Mouse (Mus musculus) adrenal gland, postnatal 14 days (tissue): ENCODE measurements at regions not wholly inside any gene's neighbourhood (a gene's known extent, or its start where the extent isn't known, plus 50 kb on each side); places are given as distances from the start of the nearest gene placed in this dataset.

Experiments
- DNase-seq: peaks from one replicate; pipeline ENCODE4 v3.0.0; 2021; ENCODE audit warnings: mixed read lengths

DNA sequence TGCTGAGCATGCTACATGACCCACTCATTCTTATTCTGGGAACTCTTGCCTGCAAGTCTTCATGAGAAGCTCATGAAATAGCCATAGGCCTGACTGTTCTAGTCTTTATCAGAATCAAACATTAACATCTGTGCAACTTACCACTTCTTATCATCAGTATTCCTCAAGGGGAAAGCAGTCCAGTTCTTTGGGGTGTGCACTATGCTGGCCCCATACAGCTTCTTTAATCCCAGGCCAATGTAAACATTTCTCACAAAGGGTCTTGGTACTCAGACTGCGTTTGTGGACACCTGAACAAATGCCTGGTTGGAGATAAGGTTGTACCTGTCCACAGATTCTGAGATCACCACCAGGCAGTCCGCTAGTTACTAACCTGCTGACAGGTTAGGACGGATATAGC is 51.3 kb downstream of the 3110018I06Rik start:
- no peak for DNase-seq

- no peak for DNase-seq
Measured at GRCm38 (mm10) chr12:107541196-107541595, 52.8 kb downstream of the 3110018I06Rik start.

GRCm38 (mm10) chr12:107547194-107547885 is 58.9 kb downstream of the 3110018I06Rik start:
- no peak for DNase-seq

DNA sequence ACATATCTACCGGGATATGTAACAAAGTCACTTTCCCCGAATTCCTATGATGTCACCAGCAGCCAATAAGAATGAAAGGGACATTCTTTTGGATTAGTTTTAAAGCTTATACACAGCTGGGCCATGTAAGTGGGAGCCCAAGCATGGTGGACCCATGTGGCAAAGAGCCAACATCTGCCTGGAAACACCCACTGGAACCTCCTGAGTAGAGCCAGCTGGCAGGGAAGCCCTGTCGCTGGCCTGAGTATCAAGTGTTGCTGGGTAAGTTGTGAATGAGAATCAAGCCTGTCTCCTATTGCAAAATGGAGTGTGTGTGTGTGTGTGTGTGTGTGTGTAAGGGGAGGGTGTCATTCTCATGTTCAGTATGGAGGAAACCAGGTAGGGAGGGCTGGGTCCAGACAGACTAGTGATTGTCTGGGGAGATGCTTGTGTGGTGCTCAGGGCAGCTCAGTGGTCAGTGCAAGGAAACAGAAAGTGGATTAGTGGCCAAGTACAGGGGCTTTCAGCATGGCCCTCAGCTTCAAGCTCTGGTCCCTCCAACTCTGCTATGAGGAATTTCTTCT is 59.5 kb downstream of the 3110018I06Rik start:
- no peak for DNase-seq

DNA sequence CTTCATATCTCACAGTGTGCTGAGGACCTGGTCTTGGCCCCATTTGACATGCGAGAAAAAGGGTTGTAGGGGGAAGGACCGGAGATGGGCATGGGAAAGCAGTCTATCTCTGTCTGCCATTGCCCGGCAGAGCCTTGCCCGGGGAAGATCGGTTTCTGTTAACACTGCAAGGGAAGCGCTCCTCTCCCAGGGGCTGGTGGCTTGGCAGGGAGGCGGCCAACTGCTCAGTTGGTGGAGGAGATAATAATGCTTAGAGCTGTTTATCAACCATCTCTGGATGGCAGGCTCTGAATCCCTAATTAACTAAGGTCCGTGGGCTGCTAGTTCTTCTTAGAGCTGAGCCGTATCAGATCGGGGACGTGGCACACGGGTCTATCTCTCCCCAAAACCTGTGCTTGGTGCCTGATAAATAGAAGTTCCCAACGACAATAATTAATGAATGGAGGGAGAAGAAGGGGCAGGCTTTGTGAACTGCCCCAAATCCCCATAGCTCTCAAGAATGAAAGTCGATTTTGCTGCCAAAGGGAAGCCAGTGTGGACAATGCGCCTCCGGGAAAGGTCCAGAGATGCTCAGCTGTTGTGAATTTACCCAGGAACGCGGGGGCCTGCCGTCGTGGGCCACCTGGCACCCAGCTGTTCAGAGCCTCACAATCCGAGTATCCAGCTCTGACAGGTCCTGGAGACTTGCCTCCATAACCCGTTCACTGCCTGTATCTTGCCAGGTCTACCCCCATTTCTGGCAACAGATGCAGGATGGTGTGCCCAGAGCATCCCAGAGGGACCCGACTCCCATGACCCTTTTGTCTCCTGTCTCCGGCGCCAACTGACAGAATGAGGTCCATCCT is 61.2 kb downstream of the 3110018I06Rik start:
- no peak for DNase-seq

DNA sequence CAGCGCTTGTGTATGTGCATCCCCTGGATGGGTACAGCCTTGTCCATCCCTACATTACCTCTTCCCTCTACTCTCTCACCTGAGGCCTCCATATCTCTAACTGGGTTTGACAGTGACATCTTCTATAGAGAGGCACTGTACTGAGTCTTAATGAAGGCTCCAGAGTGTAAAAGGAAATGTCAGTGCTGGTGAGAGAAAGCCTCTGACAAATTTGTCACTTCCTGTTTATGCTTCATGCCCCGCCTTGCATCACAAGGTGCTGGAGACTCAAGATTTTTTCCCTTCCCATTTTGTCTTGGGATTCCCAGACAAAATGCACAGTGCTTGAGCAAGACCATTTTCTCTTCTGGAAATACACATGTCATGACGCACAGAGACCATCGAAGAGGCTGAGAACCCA is 70.8 kb downstream of the 3110018I06Rik start:
- DNase-seq, result no peak

- no peak for DNase-seq
Measured at GRCm38 (mm10) chr12:107560100-107560499, 71.7 kb downstream of the 3110018I06Rik start.

DNA sequence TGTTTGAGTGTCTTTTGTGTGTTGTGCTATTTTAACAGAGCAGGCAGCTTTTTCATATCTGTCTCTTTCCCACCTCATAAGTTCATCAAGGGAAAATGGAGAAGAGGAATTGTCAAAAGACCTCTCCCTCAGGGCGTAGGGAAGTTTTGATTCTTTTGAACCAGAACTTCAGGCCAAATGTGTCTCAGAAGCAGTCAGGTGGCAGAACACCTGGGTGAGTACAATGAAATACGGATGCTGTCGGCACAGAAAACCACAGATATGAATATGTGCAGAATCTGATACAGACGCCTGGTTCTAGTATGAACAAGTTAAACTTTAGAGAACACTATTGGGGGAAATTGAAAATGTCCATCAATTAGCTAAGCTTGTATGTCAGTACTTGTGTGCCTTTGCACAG is 84.2 kb downstream of the 3110018I06Rik start:
- no peak for DNase-seq

DNA sequence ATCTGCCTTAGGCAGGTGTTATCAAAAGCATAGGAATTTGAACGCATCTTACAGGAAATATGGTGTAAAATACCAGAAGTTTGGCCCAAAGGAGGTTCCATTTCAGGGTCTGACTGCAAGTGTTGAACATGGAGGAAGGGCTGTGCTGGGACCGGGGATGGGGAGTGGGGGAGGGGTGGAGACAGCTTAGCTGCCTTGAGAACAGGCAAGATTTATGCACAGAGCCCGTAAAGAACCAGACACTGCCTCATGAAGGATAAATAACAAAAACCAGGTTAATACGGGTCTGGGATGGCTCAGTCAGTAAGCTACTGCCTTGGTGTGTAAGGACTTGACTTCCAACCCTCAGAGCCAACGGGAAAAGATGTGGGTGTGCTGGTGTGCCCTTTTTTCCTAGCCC is 91.1 kb downstream of the 3110018I06Rik start:
- no peak for DNase-seq

DNA sequence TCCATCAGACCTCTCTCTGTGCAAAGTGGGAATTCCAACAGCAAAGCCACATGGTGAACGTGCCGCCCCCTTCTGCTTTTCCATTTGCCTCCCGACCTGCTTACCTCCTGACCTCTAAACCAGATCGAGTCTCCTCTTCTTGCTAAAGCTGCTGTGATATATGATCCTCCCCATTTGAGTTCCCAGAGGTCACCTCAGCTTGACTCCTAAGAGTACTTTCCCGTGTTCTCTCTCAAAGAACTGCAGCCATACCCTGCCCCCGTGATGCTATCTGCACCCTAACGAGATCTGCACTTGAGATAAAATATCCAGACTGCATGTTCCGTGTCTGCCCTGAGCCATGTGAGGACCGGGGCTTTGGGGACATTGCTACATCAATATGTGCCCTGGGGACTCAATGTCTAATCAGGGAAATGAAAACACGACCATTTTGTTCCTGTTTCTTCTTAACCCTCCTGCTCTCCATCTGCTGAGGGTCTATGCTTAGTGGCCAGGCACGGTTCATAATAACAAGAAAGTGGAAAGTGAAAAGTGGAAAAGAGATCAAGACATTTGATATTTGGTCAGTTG is 94.8 kb downstream of the 3110018I06Rik start:
- DNase-seq, result no peak

DNA sequence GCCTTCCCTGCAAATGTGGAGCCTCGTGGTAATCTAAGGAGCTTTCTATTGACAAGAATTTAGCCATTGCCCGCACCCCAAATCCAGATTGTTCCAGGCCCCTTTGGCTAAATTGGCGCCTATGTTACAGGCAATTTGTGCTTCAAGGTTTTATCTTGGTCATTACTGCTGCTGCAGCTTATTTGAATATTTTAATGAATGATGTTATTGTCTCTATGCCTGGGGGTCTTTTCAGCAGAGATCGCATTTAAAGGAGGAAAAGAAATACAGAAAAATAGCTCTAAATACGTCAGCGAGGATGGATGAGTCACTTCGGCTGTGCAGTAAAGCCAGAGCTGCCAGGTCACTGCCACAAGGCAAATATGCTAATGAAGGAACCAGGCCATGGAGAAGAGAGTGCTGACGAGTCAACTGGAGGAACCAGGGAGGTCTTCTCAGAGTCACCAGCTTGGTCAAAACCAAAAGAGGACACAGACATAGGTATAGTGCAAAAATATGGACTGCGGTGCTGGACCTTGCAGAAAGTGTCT is 97.3 kb downstream of the 3110018I06Rik start:
- no peak for DNase-seq

DNA sequence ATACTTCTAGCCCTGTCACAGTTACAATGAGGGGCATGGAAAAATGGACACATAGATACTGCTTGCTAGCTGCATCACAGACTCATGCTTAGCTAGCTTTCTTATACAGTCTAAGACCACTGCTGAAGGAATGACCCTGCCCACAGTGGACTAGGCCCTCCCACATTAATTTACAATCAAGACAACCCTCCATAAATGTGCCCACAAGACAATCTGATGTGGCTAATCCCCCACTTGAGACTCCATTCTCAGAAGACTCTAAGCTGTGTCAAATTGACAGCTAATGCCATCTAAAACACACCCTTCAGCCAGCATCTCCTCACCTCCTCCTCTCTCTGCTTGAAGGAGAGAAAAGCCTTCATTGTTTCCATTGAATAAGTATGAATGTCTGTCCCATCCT is 107.8 kb downstream of the 3110018I06Rik start:
- no peak for DNase-seq

- no peak for DNase-seq
Measured at GRCm38 (mm10) chr12:107600576-107600975, 112.1 kb downstream of the 3110018I06Rik start.

- no peak for DNase-seq
Measured at GRCm38 (mm10) chr12:107608966-107609365, 120.5 kb downstream of the 3110018I06Rik start.

DNA sequence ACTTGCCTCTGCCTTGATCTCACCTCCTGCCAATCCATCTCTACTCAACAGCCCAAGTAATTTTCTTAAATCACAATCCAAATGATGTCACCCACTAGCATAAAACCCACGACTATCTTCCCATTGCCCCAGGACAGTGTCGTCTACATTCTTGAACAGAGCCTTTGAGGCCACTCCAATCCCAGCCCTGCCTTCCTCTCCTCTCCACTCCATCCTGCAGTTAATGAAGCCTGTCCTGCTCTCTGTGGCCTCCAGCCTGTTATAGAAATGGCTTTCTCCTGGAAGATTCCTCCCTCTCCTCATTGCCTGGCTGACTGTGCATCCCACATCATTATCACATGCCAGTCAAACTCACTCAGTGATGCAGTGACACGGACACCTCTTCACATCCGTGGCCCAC is 121.6 kb downstream of the 3110018I06Rik start:
- DNase-seq, result no peak

GRCm38 (mm10) chr12:107617212-107617994 is 129.0 kb downstream of the 3110018I06Rik start:
- no peak for DNase-seq

DNA sequence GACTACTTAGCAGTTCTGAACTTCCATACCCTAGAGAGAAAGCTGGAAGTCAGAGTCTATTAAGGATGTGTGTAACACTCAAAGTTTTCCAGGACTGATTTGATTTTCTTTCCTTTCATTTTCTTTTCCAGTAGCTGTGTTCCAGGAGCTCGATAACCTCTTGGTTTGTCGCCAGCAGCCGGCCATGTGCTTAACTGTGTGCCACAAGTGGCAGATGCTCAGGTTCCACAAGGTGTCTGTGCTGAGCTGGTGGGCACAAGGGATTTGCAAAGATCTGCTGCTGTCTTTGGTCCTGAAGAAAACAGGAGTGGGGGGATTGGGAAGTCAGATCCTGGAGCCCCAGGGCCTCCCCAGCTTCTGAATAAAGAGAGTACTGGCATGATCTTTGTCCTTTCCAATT is 136.0 kb downstream of the 3110018I06Rik start:
- DNase-seq, result peak; percentile 19

DNA sequence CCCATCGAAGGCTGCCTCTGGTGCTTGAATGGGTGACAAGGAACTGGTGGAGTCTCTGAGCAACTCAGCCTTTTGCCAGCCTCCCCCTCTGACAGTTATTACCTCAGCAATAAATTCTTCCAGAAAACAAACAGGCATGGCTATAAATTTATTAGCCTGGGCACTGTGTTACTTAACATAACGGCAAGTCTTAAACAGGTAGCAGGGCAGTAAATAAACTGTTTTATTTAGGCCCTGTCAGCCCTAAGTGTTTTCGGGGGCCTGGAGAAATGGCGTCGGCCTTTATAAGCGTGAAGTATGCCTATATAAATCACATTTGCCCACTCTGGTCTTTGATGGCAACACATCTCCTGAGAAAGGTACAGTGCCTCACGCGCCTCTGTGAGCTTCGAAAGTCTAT is 159.6 kb downstream of the 3110018I06Rik start:
- no peak for DNase-seq

DNA sequence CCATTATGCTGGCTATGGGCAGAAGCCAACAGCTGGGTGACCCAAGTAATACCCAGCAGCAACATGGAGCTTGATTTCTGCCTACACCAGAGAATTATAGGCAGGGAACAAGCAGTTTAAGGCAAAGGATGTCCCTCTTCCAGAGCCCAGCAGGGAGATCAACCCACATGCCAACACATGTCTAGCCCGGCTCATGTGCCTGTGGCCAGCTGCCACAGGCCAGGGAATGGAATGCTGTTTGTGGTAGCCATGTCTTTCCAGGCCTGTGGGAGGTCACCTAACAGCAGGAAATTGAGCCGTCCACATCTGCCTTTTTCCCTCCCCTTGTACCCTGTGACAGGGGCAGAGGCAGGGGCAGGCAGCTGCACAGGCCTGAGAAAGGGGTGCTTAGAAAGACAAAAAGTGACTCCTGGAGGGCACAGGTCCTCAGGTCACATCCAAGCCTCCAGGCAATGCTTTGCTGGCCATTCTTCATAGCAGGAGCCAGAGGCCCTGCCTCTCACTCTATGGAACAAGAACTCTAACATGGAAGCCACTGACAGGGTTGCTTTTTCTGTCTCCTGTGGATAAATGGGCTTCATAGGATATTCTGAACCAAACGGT is 163.8 kb downstream of the 3110018I06Rik start:
- no peak for DNase-seq

DNA sequence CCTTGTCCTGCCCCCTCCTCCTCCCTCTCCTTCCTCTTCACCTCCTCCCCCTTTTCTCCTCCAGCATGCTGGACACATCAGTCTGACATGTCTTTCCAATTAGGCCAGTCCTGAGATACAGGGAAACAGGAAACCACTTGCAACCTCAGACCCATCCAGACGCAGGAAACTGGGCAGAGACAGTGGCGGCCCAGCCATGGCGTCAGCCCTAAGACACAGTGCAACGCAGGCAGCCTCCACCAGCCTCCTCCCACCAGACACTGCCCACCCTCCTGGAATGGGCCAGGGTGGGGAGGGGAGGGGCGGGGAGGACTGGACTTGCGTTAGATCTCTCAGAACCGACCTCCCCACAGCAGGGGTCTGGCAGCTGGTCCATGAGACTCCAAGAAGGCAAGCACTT is 164.7 kb downstream of the 3110018I06Rik start:
- DNase-seq, result no peak

DNA sequence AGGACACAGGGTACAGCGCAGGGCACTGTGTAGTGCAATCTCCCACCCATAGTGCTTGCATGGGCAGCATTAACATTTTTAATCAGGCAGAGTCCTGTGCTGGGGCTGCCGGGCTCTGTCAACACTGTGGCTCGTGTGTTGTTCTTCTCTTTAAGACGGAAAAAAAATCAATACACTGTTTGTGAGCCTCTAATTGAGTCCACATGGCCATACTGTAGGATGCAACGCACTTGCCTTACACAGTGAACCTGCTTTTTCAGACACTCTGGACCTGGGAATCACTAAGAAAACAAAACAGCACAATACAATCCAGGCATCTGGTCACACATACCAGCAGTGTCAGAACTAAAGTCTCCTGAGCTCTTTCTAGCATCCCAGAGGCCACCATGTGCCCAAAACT is 168.4 kb downstream of the 3110018I06Rik start:
- DNase-seq, result no peak

DNA sequence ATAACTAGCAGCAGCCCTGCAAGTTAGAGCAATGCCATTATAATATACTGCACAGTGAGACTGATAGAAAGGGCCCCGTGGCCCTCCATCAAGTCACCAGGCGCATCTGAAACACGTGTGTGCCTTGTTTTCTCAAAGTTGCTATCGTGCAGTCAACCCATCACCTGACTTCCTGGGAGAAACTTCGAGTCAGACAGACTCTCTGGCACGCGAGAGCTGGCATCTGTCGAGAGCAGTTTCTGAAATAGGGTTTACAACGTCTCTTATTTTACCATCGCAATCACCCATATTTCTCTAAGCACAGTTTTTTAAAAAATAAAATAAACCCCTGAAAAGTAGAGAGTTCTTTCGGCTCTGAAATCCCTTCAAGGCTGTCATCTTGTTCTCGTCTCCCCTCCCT is 169.8 kb downstream of the 3110018I06Rik start:
- no peak for DNase-seq
